Mouse (Mus musculus) heart, adult 2 months (tissue): ENCODE results near the gene Msl1. TPM values are rescaled to one million over a fixed set of nuclear protein-coding genes. Genes with fewer than 3 reads are reported as not detected.
A peak's percentile ranks its signal among the peaks of the same experiment; 100 is the strongest.

Experiments used
- DNase-seq, 2 experiments: peaks; one replicate each; pipeline ENCODE4 v3.0.0; 2021
- H3K27ac ChIP-seq: fragments of 200-600 bp; 2 replicates; pipeline ENCODE4 v1.8.1; 2022
- H3K27me3 ChIP-seq: fragments of 200-500 bp; 2 replicates; pipeline ENCODE4 v1.6.1; 2012; ENCODE audit warnings: mild to moderate bottlenecking, low read length, inconsistent platforms, mixed read lengths; ENCODE audit not compliant: control insufficient read depth, insufficient read depth
- H3K36me3 ChIP-seq: fragments of 200-500 bp; 2 replicates; pipeline ENCODE4 v1.6.1; 2012; ENCODE audit warnings: low read length, inconsistent platforms; ENCODE audit not compliant: control insufficient read depth, insufficient read depth
- H3K4me1 ChIP-seq: fragments of 200-500 bp; 2 replicates; pipeline ENCODE4 v1.6.1; 2011; ENCODE audit warnings: low read length; ENCODE audit not compliant: control insufficient read depth, insufficient read depth
- H3K4me3 ChIP-seq: fragments of 200-600 bp; 2 replicates; pipeline ENCODE4 v1.8.1; 2022
- H3K79me2 ChIP-seq: fragments of 200-500 bp; replicated peaks from 2 replicates; pipeline ENCODE4 v1.6.1; 2012; ENCODE audit warnings: mild to moderate bottlenecking, inconsistent platforms, low read length, moderate library complexity, mixed read lengths; ENCODE audit not compliant: control insufficient read depth, insufficient read depth
- H3K9ac ChIP-seq: fragments of 200-500 bp; 2 replicates; pipeline ENCODE4 v1.6.1; 2012; ENCODE audit warnings: low read depth, mild to moderate bottlenecking, control low read depth, inconsistent platforms, low read length, mixed read lengths
- CTCF ChIP-seq: fragments of 200-600 bp; IDR thresholded peaks from 2 replicates; pipeline ENCODE4 v1.8.1; 2022; ENCODE audit warnings: antibody characterized with exemption, mild to moderate bottlenecking, moderate library complexity
- EP300 ChIP-seq: fragments of 200-500 bp; IDR thresholded peaks from 2 replicates; pipeline ENCODE4 v1.6.1; 2011; ENCODE audit warnings: low read depth, low read length, control low read depth; ENCODE audit not compliant: insufficient read depth
- POLR2A ChIP-seq: fragments of 200-500 bp; IDR thresholded peaks from 2 replicates; pipeline ENCODE4 v1.6.1; 2011; ENCODE audit warnings: mild to moderate bottlenecking, low read depth, low read length, control low read depth; ENCODE audit not compliant: insufficient read depth
- WGBS: fragments of 180-500 bp; shearing (Covaris S2); methylation state at CpG from one replicate; pipeline ENCODE4 v1.1.7; 2018; 5-methylcytosine and 5-hydroxymethylcytosine counted together
- intact Hi-C: fragments of 180-260 bp; cut with DNase I; formaldehyde crosslinking; loops from one replicate; pipeline ENCODE4 v1.15.1; 2025
- polyA plus RNA-seq: library from polyadenylated mRNA; depleted of rRNA; stranded (reverse); fragments of >200 nt; gene quantifications from 2 replicates; pipeline ENCODE4 v1.2.3, GENCODE M21; 2012
- total RNA-seq, 2 experiments: library from RNA; stranded (reverse); gene quantifications; 2 replicates each; pipeline ENCODE4 v1.2.3; 2021

The Msl1 gene
- total and polyA plus RNA-seq, 3 experiments = 21.9 to 75.3 (median 68.9) TPM

- TF ChIP-seq CTCF = no peak
- TF ChIP-seq POLR2A = no peak
- TF ChIP-seq EP300 = no peak
- Histone ChIP-seq H3K27me3 (no peaks in the 10 kb centered on the region), H3K4me3 (peak within 1 kb of the TSS; percentile 59), H3K27ac (no peak within 1 kb of the TSS; the same call in 1 of the 2 replicates), H3K9ac (peak within 1 kb of the TSS; percentile 72), H3K4me1 (peaks cover 1% of the 10 kb centered on the region; the same call in 1 of the 2 replicates), H3K79me2 (no peaks in the 10 kb centered on the region), H3K36me3 (no peaks in the 10 kb centered on the region)
- DNase-seq = peak; percentile 85 to 88
- WGBS = 0% methylated on average over 36 of the region's 48 CpGs
- intact Hi-C loops = no loop called here
Measured at GRCm38 (mm10) chr11:98836651-98837141, 41.4 kb downstream of the Msl1 start, which contains the start of gene Rapgefl1. TSS of gene Rapgefl1 (plus strand) at chr11:98836785.

- Histone ChIP-seq H3K27me3 (no peaks in the 10 kb centered on the region), H3K79me2 (no peaks in the 10 kb centered on the region)
- DNase-seq = peak in 1 of 2 experiments; percentile 16
Measured at GRCm38 (mm10) chr11:98837231-98837704, 42.0 kb downstream of the Msl1 start.

GRCm38 (mm10) chr11:98837917-98838316 lies 42.6 kb downstream of the Msl1 start:
- H3K4me3 ChIP-seq = no peak overlapping the region

More at GRCm38 (mm10) chr11:98837231-98837704, 42.0 kb downstream of the Msl1 start:
- Histone ChIP-seq H3K36me3 (no peaks in the 10 kb centered on the region), H3K4me3 (peak overlapping the region; percentile 59), H3K27ac (no peak overlapping the region), H3K4me1 (peaks cover 1% of the 10 kb centered on the region; the same call in 1 of the 2 replicates), H3K9ac (peak overlapping the region; percentile 10; the same call in 1 of the 2 replicates)
- WGBS = 9% methylated on average over 26 of the region's 29 CpGs
- intact Hi-C loops = no loop called here
- TF ChIP-seq POLR2A = no peak
- no peak for TF ChIP-seq CTCF
- no peak for TF ChIP-seq EP300

GRCm38 (mm10) chr11:98838512-98838911 lies 43.2 kb downstream of the Msl1 start:
- intact Hi-C loops = no loop called here
- 59% methylated on average over 9 of the region's 9 CpGs for WGBS

More at GRCm38 (mm10) chr11:98837917-98838316, 42.6 kb downstream of the Msl1 start:
- 77% methylated on average over 11 of the region's 11 CpGs for WGBS
- intact Hi-C loops = no loop called here
- DNase-seq = no peak
- H3K79me2 ChIP-seq = no peaks in the 10 kb centered on the region
- TF ChIP-seq CTCF = no peak
- no peak for TF ChIP-seq POLR2A
- TF ChIP-seq EP300 = no peak
- H3K9ac ChIP-seq = no peak overlapping the region
- no peak overlapping the region for H3K27ac ChIP-seq
- H3K36me3 ChIP-seq = no peaks in the 10 kb centered on the region
- H3K27me3 ChIP-seq = no peaks in the 10 kb centered on the region
- H3K4me1 ChIP-seq = peaks cover 1% of the 10 kb centered on the region; the same call in 1 of the 2 replicates

GRCm38 (mm10) chr11:98839402-98839801 lies 44.1 kb downstream of the Msl1 start:
- no peaks in the 10 kb centered on the region for H3K79me2 ChIP-seq
- H3K27ac ChIP-seq = no peak overlapping the region
- no peak overlapping the region for H3K4me3 ChIP-seq
- H3K9ac ChIP-seq = no peak overlapping the region
- no peaks in the 10 kb centered on the region for H3K36me3 ChIP-seq
- 50% methylated on average over 6 of the region's 6 CpGs for WGBS
- no peak for DNase-seq
- H3K4me1 ChIP-seq = peaks cover 1% of the 10 kb centered on the region; the same call in 1 of the 2 replicates
- H3K27me3 ChIP-seq = no peaks in the 10 kb centered on the region
- TF ChIP-seq CTCF (no peak), POLR2A (no peak), EP300 (no peak)
- intact Hi-C loops = no loop called here

More at GRCm38 (mm10) chr11:98838512-98838911, 43.2 kb downstream of the Msl1 start:
- Histone ChIP-seq H3K4me1 (peaks cover 1% of the 10 kb centered on the region; the same call in 1 of the 2 replicates), H3K4me3 (no peak overlapping the region), H3K9ac (no peak overlapping the region), H3K27ac (no peak overlapping the region), H3K36me3 (no peaks in the 10 kb centered on the region), H3K27me3 (no peaks in the 10 kb centered on the region), H3K79me2 (no peaks in the 10 kb centered on the region)
- TF ChIP-seq CTCF (no peak), POLR2A (no peak), EP300 (no peak)
- DNase-seq = no peak

- no peak overlapping the region for H3K9ac ChIP-seq
- H3K4me3 ChIP-seq = no peak overlapping the region
- no peak for DNase-seq
- H3K79me2 ChIP-seq = no peaks in the 10 kb centered on the region
- H3K27ac ChIP-seq = no peak overlapping the region
- TF ChIP-seq EP300 (no peak), POLR2A (no peak), CTCF (no peak)
- intact Hi-C loops = no loop called here
- no peaks in the 10 kb centered on the region for H3K36me3 ChIP-seq
- peaks cover 1% of the 10 kb centered on the region; the same call in 1 of the 2 replicates for H3K4me1 ChIP-seq
- no peaks in the 10 kb centered on the region for H3K27me3 ChIP-seq
- WGBS = 68% methylated on average over 10 of the region's 10 CpGs
Measured at GRCm38 (mm10) chr11:98839897-98840296, 44.6 kb downstream of the Msl1 start.
